Mouse (Mus musculus) cerebral cortex, adult 2 months (tissue): ENCODE data around the gene Scaf11.

Source experiments
- WGBS: fragments of 180-500 bp; shearing (Covaris S2); methylation state at CpG from one replicate; pipeline ENCODE4 v1.1.7; 2018; 5-methylcytosine and 5-hydroxymethylcytosine counted together

The Scaf11 gene

DNA sequence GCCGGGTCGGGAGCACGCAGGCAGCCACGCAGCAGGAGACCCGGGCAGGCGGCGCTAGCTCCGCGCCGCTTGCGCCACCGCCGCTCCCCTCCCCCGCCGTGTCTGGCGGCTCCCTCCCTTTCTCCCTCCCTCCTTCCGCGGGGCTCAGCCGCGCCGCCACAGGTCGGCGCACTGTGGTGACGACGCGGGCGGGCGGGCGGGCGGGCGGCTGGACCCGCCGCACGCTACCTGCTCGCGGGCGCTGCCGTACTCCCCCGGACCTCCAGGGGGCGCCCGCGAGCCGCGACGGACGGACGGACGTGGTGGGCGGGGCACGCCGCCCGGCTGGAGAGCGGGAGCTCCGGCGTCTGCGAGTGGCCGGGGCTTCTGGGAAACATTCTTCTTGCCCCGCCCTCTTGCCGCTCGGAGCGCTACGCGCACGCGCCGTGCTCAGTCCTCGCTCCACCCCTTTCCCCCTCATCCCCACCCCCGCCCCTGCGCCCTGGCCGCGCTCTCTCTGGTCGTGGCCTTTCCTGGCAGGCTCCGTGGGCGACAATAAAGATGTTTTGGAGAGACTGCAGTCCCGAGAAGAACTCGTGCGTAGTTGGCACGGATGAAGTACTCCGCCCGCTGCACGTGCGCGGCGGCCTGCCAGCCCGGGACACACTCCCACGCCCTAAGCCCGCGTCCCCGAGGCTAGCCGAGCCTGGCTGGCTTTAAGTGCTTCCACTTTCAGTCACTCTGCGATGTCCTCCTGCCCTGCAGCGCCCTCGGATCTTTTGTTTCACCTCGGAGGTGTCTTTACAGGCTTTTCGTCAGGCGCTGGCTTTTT lies at the start of gene Scaf11:
Gene Scaf11, minus strand, starts transcription at position 114 of the 811 bp plus-strand sequence.
- WGBS: 1% methylated on average over 76 of the region's 96 CpGs

DNA sequence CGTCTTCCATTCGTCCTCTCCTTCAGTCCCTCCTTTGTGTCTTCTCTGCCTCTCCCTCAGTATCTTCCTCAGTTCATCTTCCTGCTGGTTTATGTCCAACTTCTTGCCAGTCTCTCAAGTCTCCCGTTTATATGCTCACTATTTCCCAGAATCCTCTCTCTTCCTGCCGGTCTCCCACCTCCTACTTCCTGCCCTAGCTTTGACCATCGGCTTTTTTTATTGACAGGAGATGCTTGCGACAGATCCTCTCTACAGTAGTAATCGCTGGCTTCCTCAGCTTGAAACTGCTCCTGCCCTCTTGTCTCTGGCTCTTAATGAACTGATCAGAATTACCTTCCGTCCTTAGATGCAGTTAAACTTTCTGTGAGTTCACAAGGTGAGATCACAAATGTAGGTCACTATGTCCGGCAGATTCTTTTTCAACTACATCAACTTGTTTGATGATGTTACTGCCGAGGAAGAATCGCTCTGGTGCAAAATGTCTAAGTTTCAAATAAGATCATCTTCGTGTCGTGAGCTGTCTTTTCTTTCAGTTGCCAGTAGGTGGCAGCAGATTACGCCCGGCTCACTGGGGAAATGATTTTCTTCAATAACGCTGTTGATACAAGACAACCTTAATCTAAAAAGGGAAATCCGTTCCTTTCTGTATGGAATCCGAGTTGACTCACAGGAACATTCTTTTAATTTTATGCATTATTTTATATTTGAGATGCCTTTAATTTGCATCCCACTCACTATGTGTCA lies 46.6 kb upstream of the Scaf11 start:
- WGBS: 30% methylated on average over 18 of the region's 18 CpGs

DNA sequence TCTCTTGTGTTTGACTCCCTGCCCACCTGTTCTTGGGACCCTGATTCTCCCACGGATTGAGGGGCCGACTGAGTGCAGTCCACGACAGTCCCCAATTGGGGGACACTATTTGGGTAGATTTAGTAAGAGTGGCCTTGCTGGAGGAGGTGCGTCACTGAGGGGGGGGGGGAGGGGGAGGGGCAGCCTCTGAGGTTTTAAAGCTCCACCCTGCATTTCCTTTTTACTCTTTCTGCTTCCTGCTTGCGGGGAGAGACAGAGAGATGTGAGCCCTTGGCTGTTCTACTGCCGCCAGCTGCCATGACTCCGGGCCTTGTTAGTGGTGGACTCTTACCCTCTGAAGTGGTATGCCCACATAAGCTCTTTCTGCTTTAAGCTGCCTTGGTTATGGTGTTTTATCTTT lies 37.0 kb upstream of the Scaf11 start:
- WGBS: 92% methylated on average over 7 of the region's 7 CpGs

DNA sequence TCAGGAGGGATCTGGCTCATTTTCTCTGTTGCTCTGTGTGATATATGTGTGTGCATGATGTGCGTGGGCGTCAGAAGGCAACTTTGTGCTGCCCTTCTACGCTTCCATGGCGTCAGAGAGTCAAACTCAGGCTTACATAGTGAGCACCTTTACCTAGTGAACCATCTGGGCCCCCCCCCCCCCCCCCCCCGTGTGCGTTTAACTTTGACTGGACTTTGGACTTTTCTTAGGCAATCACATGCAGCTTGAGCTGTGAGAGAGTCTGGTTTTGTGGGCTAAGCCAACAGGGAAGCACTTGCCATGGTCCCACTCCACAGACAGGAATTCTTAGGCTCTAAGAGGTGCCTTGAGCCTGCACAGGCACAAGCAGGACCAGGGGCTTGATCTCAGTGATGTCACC lies 33.6 kb upstream of the Scaf11 start:
- WGBS: 83% methylated on average over 6 of the region's 6 CpGs

DNA sequence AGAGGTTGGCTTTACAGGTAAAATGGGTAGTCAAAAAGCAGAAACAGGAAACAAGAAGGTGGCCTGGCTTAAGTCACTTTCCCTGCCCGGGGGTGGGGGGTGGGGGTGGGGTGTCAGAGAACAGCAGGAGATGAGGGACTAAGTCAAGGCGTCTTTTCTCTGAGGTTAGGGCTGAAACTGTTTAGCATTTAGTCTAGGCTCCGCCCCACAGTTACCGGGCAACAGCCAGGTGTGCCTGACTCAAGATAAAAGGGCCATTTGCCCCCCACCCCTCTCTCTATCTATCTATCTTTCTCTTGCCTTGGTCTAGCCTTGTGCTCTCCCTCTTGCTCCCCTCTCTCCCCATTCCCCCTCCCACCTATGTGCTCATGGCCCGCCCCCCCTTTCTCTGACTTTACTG lies 32.9 kb upstream of the Scaf11 start:
- WGBS: 82% methylated on average over 5 of the region's 5 CpGs

DNA sequence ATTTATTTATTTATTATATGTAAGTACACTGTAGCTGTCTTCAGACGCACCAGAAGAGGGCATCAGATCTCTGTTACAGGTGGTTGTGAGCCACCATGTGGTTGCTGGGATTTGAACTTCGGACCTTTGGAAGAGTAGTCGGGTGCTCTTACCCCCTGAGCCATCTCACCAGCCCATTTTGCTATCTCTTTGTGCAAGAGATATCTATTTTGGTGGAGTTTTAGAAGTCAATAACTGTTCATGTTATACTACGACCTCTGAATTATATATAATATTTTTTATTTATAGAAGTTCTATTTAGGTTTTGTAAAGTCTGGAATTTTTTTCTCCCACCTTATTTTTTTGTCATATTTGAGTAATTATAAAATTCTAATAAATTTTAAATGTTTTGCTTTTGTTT lies 32.3 kb upstream of the Scaf11 start:
- WGBS: 94% methylated on average over 4 of the region's 4 CpGs

DNA sequence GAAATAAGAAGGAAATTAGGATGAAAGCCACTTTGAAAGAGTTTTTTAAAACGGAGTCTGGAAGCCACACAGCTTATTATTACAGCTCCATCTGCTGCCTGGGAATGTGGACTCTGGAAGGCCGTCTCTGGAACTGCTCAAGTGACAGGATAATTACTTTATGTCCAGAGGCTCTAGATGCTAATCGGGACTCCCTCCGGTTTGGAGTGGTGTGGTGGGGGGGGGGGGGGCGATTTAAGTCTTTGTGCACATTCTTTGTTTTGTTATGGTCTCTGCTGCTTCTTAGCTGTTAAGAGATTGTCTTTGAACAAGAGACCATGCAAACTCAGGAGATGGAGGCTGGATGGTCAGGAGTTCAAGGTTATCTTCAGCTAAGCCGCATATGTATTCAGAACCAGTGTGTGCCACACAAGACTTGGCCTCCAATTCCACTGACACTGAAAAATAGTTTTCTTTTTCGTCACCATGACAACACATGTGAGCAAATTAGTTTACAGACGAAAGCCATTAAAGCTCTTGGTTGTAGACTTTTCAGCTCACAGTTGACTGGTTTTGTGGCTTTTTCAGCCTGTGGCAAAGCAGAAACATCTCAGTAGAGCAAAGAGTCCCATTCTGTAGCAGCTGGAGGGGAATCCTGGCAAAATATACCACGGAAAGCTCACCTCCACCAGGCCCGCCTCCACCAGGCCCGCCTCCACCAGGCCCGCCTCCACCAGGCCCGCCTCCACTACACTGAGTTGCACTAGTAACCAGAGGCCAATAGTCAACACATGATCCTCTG lies 31.4 kb upstream of the Scaf11 start:
- WGBS: 53% methylated on average over 13 of the region's 13 CpGs

DNA sequence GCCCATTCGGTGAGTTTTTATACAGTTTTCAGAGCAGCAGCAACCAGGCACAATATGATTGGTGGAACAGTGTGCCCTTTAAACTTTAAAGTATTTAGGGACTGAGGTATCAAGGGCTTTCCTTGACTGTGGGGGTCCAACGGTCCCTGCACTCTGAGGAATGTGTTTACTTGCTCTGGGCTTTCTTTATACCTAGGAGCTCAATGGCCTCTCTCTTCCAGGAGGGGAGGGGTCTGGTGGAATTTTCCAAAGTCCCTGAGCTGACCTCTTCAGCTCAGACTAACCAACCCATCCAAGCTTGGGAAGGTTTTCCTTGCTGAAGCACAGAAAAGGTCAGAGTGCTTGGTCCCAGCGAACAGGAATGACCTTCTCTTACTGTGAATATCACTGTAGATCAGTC lies 30.8 kb upstream of the Scaf11 start:
- 53% methylated on average over 3 of the region's 3 CpGs for WGBS

DNA sequence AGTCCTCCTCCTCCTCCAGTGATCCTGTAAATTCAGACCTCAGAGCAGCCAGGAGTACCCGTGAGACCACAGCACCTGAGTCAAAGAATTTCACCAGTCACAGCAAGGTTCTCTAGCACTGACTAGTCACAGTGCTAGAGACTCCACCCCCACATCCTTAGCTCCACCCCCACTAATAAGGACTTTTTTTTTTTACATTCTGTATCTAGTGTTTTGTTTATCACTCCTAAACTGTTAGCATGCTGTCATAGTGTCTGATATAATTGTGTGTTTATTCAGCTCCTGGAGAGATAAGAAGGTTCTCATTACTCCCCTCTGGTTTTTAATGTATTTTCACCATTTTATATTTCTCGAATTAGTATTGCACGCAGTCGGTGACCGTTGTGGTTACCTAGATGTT lies 29.5 kb upstream of the Scaf11 start:
- WGBS: 86% methylated on average over 5 of the region's 5 CpGs

DNA sequence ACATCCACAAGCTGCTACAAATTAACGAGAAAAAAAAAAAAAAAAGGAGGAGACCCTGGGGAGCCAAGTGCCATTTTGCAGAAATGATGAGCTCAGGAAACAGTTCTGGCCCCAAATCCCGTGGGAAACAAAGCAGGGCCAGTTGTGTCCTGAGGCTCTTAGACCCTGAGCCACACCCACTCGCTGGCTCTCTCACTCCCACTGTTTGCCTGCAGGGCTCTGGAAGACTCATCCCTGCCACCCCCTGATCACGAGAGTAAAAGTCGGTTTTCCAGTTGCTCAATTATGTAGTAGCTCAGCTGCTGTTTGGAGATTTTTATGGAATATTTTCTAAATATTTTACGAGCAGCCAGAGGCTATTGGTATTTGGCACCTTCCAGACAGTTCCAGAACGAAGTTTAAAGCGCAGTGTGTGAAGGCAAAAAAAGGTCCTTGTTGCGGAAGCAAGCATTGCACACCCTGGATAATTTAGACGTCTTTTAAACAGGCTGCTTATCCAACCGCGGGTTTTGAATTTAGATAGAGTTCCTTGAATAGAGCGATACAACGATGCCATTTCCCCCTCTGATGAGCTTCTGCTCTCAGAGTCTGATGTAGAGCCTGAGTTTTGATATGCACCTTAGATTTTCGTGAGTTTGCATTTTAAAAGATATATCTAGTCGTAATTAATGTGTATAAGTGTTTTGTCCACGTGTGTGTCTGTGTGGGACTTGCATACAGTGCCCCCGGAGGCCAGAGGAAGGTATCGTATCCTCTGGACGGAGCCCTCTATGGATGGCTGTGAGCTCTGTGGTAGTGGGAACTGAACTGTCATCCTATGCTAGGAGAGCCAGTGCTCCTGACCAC lies 28.5 kb upstream of the Scaf11 start:
- WGBS: 13% methylated on average over 20 of the region's 20 CpGs

DNA sequence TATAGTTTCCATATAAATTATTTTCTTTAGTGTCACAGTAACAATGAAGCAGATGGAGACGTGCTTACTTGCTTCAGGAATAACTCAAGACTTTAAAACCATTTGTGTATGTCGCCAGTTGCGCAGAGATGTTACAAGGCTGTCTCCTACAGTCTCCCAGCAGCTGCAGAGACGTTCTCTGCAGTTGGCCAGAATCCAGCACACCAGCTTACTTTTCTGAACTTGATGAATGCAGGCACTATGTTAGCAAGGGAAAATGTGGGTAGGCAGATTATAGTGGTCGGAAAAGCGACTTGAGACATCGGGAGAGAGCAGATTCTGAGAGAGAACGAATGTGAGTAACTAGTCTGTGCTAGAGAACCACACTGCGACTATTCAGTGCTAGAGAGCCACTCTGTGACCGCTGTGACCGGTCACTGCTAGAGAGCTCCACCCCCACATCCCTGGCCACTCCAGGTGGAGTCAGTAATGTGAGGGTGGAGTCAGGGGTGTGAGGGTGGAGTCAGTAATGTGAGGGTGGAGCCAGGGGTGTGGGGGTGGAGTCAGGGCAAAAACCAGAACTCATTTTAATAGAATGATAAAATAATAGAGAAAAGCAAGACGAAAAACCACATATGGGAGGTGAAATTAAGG lies 26.5 kb upstream of the Scaf11 start:
- WGBS: 56% methylated on average over 12 of the region's 12 CpGs

DNA sequence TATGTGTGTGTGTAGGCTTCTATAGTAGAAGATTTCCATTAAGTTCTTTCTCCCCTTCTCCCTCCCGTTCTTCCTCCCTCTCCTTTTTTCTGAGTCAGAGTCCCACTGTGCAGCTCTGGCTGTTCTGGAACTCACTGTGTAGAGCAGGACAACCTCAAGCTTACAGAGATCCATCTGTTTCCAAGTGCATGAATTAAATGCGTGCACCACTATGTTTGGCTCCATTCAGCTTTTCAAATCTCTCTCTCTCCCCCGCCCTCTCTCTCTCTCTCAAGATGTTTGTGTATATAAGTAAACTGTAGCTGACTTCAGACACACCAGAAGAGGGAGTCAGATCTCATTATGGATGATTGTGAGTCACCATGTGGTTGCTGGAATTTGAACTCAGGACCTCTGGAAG lies 20.2 kb upstream of the Scaf11 start:
- 29% methylated on average over 3 of the region's 3 CpGs for WGBS

DNA sequence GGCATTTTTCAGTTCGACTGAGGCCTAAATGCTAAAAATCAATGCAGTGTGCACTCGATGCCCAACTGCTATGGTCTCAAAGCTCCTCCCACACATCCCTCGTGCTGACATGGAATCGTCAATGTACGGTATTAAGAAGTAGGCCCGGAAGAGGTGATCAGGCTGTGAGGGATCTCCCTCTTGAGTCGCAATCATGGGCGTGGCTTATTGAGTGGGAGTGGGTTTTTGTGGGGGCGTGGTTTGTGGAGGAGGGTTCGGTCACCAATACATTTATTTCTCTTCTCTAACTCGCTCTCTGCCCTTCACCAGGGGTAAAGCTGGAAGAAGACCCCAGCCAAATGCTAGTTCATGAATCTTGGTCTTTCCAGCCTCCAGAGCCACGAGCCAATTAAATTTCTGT lies 17.4 kb upstream of the Scaf11 start:
- WGBS: 91% methylated on average over 12 of the region's 12 CpGs

DNA sequence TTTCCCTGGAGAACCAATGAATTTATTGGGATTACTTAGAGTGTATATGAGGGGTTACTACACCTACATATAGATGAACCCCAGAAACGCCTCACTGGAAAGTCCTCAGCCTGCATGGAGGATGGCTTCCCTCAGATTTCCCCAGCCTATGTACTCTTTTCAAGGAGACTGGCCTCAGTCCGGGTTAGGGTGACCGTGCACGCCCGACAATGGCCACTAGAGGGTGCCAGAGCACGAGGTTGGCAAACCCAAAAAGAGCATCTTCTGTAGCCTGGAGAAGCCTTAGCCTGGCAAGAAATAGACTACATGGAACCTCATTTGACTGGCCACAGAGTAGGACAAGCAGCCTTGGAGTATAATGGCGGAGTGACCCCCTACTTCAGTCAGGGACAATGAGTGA lies 15.7 kb upstream of the Scaf11 start:
- WGBS: 9% methylated on average over 7 of the region's 7 CpGs

DNA sequence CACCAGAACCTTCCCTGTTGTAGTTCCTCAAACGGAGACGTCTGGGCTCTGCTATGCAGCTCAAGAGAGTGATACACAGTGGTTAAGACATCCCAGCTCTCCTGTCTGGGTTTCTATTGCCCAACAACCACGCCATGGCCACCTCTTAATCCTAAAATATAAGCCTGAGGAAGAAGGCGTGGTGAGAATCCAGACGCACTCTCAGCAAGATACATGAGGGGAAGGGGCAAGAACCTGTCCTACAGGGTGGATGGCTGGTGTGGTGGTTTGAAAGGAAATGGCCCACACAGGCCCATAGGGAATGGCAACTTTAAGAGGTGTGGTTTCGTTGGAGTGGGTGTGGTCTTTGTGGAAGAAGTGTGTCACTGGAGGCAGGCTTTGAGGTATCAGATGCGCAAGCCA lies 14.9 kb upstream of the Scaf11 start:
- WGBS: 90% methylated on average over 7 of the region's 7 CpGs

DNA sequence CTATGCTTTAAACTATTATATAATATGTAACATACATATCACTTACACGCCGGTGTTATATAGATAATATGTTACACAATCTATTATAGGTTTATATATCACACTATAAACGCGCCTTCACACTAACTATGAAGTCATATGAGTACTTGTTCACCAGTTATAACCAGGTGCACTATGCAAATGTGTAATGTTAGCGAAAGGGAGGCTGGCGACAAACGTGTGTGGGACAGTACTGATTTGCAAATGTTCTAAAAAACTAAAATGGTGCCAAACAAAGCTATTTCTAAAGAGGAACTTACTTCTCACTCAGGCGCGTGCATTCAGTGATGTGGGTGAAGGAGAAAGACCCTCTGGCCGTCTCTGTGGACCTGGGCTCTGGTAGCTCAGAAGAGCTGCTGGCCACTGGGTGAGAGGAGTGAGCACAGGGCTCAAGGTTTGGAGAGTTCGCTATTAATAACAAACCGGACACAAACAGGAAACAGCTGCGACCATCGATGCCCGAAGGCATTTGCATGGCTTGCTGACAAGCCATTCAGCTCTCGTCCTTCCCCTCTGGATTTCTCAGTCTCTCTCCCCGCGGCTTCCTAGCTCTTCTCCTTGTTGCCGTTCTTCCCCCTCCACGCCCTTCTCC lies 13.8 kb upstream of the Scaf11 start:
- whole genome bisulfite sequencing: 48% methylated on average over 20 of the region's 20 CpGs

DNA sequence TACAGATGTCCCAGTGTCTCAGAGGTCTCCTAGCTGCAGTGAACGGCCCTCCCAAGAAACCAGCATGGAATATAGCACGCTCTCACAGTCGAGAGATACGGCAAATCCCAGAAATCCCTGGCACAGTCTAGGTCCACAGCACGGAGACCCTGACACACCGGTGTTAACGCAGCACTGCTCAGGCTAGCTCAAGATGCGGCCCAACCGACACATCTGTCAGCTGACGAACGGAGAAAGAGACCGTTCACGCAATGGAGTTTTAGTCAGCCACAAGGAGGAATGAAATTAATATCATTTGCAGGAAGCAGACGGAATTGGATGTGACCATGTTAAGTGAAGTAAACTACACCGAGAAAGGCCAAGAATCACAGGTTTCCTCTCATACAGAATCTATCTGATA lies 13.3 kb upstream of the Scaf11 start:
- WGBS: 92% methylated on average over 15 of the region's 15 CpGs

DNA sequence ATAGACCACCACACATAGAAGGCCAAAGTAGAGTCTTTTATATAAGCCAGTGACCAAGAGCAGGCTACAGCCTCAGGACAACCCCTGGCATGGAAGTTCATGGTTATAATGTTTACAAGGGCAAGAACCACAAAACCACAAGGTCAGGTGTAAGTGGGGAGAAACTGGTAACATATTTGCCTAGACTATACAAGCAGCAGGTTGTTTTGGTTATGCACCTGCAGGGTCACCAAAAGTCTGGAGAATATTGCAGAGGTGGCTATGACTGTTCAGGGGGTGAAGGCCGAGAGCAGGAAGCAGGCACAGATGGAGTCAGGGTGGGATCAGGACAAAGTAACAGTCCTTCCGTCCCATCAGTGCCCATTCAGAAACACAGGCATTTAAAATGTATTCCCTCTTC lies 7.7 kb upstream of the Scaf11 start:
- 91% methylated on average over 2 of the region's 2 CpGs for WGBS

DNA sequence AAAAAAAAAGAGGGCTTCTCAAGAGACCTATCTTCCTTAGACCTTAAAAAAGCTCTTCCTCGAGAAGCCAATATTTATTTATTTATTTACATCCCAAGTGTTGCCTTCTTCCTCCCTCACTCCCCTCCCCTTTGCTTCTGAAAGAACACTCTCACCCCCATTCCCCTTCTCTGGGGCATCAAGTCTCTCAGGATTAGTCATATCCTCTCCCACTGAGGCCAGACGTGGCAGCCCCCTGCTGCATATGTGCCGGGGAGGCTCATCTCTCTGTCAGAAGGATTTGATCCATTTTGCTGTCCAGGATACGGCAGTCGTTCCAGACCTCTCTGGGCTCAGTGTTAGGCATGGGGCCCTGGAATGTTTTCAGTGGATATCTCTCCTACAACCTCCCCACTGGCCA lies 7.2 kb upstream of the Scaf11 start:
- WGBS: 79% methylated on average over 5 of the region's 5 CpGs

DNA sequence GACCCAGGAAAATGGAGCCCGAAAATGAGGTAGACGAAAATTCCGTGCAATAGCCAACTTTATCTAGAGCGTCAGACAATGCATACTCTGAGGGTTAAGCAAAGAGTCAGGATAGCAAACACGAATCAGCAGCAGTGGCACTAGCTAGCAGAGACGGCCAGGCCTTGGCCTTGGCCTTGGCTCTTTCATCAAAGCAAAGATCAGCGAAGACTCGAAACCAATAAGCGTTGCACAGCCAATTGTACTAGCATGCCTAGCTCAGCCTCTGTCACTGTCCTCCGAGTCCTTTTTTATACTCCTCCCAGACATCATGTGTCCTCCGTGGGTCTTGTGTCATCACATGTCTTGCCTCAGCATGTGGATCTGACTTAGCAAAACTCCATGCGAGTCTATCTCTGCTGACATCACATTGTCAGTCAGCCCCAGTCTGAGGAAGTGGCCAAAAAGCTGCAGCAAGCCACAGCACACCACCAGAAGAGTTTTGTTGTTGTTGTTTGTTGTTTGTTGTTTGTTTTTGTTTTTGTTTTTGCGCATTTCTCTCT lies 5.8 kb upstream of the Scaf11 start:
- 90% methylated on average over 13 of the region's 13 CpGs for WGBS
